Mouse (Mus musculus) limb, embryonic 11.5 days (tissue): ENCODE data around the gene Ythdf2. TPM values are rescaled to one million over a fixed set of nuclear protein-coding genes. Genes with fewer than 3 reads are reported as not detected.

ENCODE experiments used
- microRNA-seq: library from miRNA; unstranded; fragments of <30 nt; microRNA quantifications from one replicate; pipeline ENCODE4, GENCODE M21; 2016
- polyA plus RNA-seq: library from polyadenylated mRNA; unstranded; fragments of >200 nt; fragmentation: Nextera tagmentation; extraction: Ambion mirVana; gene quantifications from 2 replicates; pipeline ENCODE4 v1.2.1, GENCODE M21; 2014

Ythdf2 gene
- polyA plus RNA-seq, 1 experiment from 2014 or later = 162 TPM

Small RNAs within 50 kb of the gene (microRNA-seq; reads per million reads assigned to microRNA genes)
- not detected for gene Gm22033

Other genes with a start within 250 kb of the Ythdf2 start
- not detected in 2 replicates for gene Gm10300, start 137.6 kb downstream of the Ythdf2 start, polyA plus RNA-seq
- 107 and 120 TPM in 2 replicates for gene Epb41, start 137.0 kb downstream of the Ythdf2 start, polyA plus RNA-seq
- gene Oprd1, start 67.8 kb downstream of the Ythdf2 start, polyA plus RNA-seq = 0.09 TPM in 2 replicates
- gene Gmeb1, start 49.3 kb upstream of the Ythdf2 start, polyA plus RNA-seq = 43.9 and 48.3 TPM in 2 replicates
- gene Taf12, start 62.1 kb upstream of the Ythdf2 start, polyA plus RNA-seq = 64.4 and 66.7 TPM in 2 replicates
- gene Rab42, start 91.1 kb upstream of the Ythdf2 start, polyA plus RNA-seq = 0.61 and 0.95 TPM in 2 replicates
- gene Trnau1ap, start 117.2 kb upstream of the Ythdf2 start, polyA plus RNA-seq = 81.3 and 83.6 TPM in 2 replicates
- gene Rcc1, start 141.3 kb upstream of the Ythdf2 start, polyA plus RNA-seq = 81.0 and 82.2 TPM in 2 replicates
- gene Phactr4, start 210.2 kb upstream of the Ythdf2 start, polyA plus RNA-seq = 32.9 and 36.3 TPM in 2 replicates